Mouse (Mus musculus): ENCODE measurements around the gene Prss34. TPM values are rescaled to one million over a fixed set of nuclear protein-coding genes. Genes with fewer than 3 reads are reported as not detected.

Prss34 gene
- polyA plus RNA-seq, 1 experiment from 2014 or later, result 0.82 TPM

GRCm38 (mm10) chr17:25340003-25340402 lies 41.8 kb downstream of the Prss34 start:
- Histone ChIP-seq H3K27ac (ENCODE audit: low read length) (no peak overlapping the region), H3K9me3 (ENCODE audit: control insufficient read depth, low read length) (no peaks in the 10 kb centered on the region), H3K36me3 (ENCODE audit: control insufficient read depth, insufficient read depth, low read length) (no peaks in the 10 kb centered on the region), H3K4me1 (replicated peaks; ENCODE audit: control insufficient read depth, insufficient read depth, low read length) (no peaks in the 10 kb centered on the region), H3K4me3 (ENCODE audit: low read length) (no peak overlapping the region), H3K4me2 (ENCODE audit: low read depth, low read length) (no peak overlapping the region), H3K9ac (ENCODE audit: low read length) (no peak overlapping the region), H3K27me3 (ENCODE audit: control insufficient read depth, insufficient read depth, low read depth, low read length) (no peaks in the 10 kb centered on the region)
- ATAC-seq (ENCODE audit: low read depth), result no peak
- 81% methylated on average over 6 of the region's 6 CpGs for WGBS

GRCm38 (mm10) chr17:25341490-25341889 lies 43.3 kb downstream of the Prss34 start:
- no peak for ATAC-seq (ENCODE audit: low read depth)
- no peak overlapping the region for H3K27ac ChIP-seq (ENCODE audit: low read length)
- WGBS, result 38% methylated on average over 3 of the region's 3 CpGs

GRCm38 (mm10) chr17:25345462-25345861 lies 47.3 kb downstream of the Prss34 start, which contains the start of gene Tpsab1:
Gene Tpsab1, minus strand, starts transcription at chr17:25345562.
- Histone ChIP-seq H3K27me3 (ENCODE audit: control insufficient read depth, insufficient read depth, low read depth, low read length) (no peaks in the 10 kb centered on the region), H3K9me3 (ENCODE audit: control insufficient read depth, low read length) (no peaks in the 10 kb centered on the region), H3K4me3 (ENCODE audit: low read length) (no peak within 1 kb of the TSS), H3K9ac (ENCODE audit: low read length) (no peak within 1 kb of the TSS), H3K4me1 (replicated peaks; ENCODE audit: control insufficient read depth, insufficient read depth, low read length) (no peaks in the 10 kb centered on the region), H3K36me3 (ENCODE audit: control insufficient read depth, insufficient read depth, low read length) (no peaks in the 10 kb centered on the region), H3K4me2 (ENCODE audit: low read depth, low read length) (no peak within 1 kb of the TSS), H3K27ac (ENCODE audit: low read length) (no peak within 1 kb of the TSS)
- ATAC-seq (ENCODE audit: low read depth), result no peak
- WGBS, result 81% methylated on average over 4 of the region's 4 CpGs

More at GRCm38 (mm10) chr17:25341490-25341889, 43.3 kb downstream of the Prss34 start:
- no peaks in the 10 kb centered on the region for H3K27me3 ChIP-seq (ENCODE audit: control insufficient read depth, insufficient read depth, low read depth, low read length)
- H3K4me3 ChIP-seq (ENCODE audit: low read length), result no peak overlapping the region
- H3K9me3 ChIP-seq (ENCODE audit: control insufficient read depth, low read length), result no peaks in the 10 kb centered on the region
- no peak overlapping the region for H3K4me2 ChIP-seq (ENCODE audit: low read depth, low read length)
- H3K36me3 ChIP-seq (ENCODE audit: control insufficient read depth, insufficient read depth, low read length), result no peaks in the 10 kb centered on the region
- no peak overlapping the region for H3K9ac ChIP-seq (ENCODE audit: low read length)
- H3K4me1 ChIP-seq (replicated peaks; ENCODE audit: control insufficient read depth, insufficient read depth, low read length), result no peaks in the 10 kb centered on the region

Other genes starting within 250 kb of the Prss34 start
- 108 and 122 TPM in 2 replicates for gene Tmem204, start 214.8 kb upstream of the Prss34 start, polyA plus RNA-seq (2015; fragmentation: Nextera tagmentation; extraction: Ambion mirVana)
- 42.4 and 49.6 TPM in 2 replicates for gene Telo2, start 182.4 kb upstream of the Prss34 start, polyA plus RNA-seq (2015; fragmentation: Nextera tagmentation; extraction: Ambion mirVana)
- 0.19 TPM in 1 of 2 replicates, not detected in the other for gene Ptx4, start 177.6 kb upstream of the Prss34 start, polyA plus RNA-seq (2015; fragmentation: Nextera tagmentation; extraction: Ambion mirVana)
- 22.1 and 22.5 TPM in 2 replicates for gene Clcn7, start 165.0 kb upstream of the Prss34 start, polyA plus RNA-seq (2015; fragmentation: Nextera tagmentation; extraction: Ambion mirVana)
- gene Ccdc154, start 135.9 kb upstream of the Prss34 start, polyA plus RNA-seq (2015; fragmentation: Nextera tagmentation; extraction: Ambion mirVana), result 0.73 and 1.1 TPM in 2 replicates
- 11.5 and 13.1 TPM in 2 replicates for gene Gm38655, start 122.9 kb upstream of the Prss34 start, polyA plus RNA-seq (2015; fragmentation: Nextera tagmentation; extraction: Ambion mirVana)
- gene BC003965, start 113.8 kb upstream of the Prss34 start, polyA plus RNA-seq (2015; fragmentation: Nextera tagmentation; extraction: Ambion mirVana), result 28.9 and 30.9 TPM in 2 replicates
- 10.7 and 10.8 TPM in 2 replicates for gene Unkl, start 110.0 kb upstream of the Prss34 start, polyA plus RNA-seq (2015; fragmentation: Nextera tagmentation; extraction: Ambion mirVana)
- 48.3 and 51.2 TPM in 2 replicates for gene Gnptg, start 58.3 kb upstream of the Prss34 start, polyA plus RNA-seq (2015; fragmentation: Nextera tagmentation; extraction: Ambion mirVana)
- gene Tsr3, start 58.2 kb upstream of the Prss34 start, polyA plus RNA-seq (2015; fragmentation: Nextera tagmentation; extraction: Ambion mirVana), result 43.4 and 43.6 TPM in 2 replicates
- gene Baiap3, start 42.0 kb upstream of the Prss34 start, polyA plus RNA-seq (2015; fragmentation: Nextera tagmentation; extraction: Ambion mirVana), result 1.3 and 1.6 TPM in 2 replicates
- 625 and 662 TPM in 2 replicates for gene Ube2i, start 23.8 kb upstream of the Prss34 start, polyA plus RNA-seq (2015; fragmentation: Nextera tagmentation; extraction: Ambion mirVana)
- gene Prss28, start 10.3 kb downstream of the Prss34 start, polyA plus RNA-seq (2015; fragmentation: Nextera tagmentation; extraction: Ambion mirVana), result not detected in 2 replicates
- gene Prss29, start 20.3 kb downstream of the Prss34 start, polyA plus RNA-seq (2015; fragmentation: Nextera tagmentation; extraction: Ambion mirVana), result not detected in 2 replicates
- 0.26 and 0.54 TPM in 2 replicates for gene Tpsab1, start 47.2 kb downstream of the Prss34 start, polyA plus RNA-seq (2015; fragmentation: Nextera tagmentation; extraction: Ambion mirVana)
- 6.1 and 11.1 TPM in 2 replicates for gene Tpsb2, start 67.9 kb downstream of the Prss34 start, polyA plus RNA-seq (2015; fragmentation: Nextera tagmentation; extraction: Ambion mirVana)
- 0.31 and 0.43 TPM in 2 replicates for gene Tpsg1, start 70.9 kb downstream of the Prss34 start, polyA plus RNA-seq (2015; fragmentation: Nextera tagmentation; extraction: Ambion mirVana)
- 1.5 and 2.0 TPM in 2 replicates for gene Cacna1h, start 135.4 kb downstream of the Prss34 start, polyA plus RNA-seq (2015; fragmentation: Nextera tagmentation; extraction: Ambion mirVana)
- 5.8 and 7.4 TPM in 2 replicates for gene Tekt4, start 156.2 kb downstream of the Prss34 start, polyA plus RNA-seq (2015; fragmentation: Nextera tagmentation; extraction: Ambion mirVana)
- 0.11 and 0.21 TPM in 2 replicates for gene Sstr5, start 198.9 kb downstream of the Prss34 start, polyA plus RNA-seq (2015; fragmentation: Nextera tagmentation; extraction: Ambion mirVana)

All from lung, embryonic 16.5 days (tissue).